Mouse (Mus musculus) left cerebral cortex, adult 11 months (tissue): Measurements from ENCODE around the gene Prkcsh.
A peak's percentile ranks its signal among the peaks of the same experiment; 100 is the strongest.

Source experiments
- DNase-seq: peaks from one replicate; pipeline ENCODE4 v3.0.0; 2022; ENCODE audit warnings: low spot score

Gene Prkcsh

DNA sequence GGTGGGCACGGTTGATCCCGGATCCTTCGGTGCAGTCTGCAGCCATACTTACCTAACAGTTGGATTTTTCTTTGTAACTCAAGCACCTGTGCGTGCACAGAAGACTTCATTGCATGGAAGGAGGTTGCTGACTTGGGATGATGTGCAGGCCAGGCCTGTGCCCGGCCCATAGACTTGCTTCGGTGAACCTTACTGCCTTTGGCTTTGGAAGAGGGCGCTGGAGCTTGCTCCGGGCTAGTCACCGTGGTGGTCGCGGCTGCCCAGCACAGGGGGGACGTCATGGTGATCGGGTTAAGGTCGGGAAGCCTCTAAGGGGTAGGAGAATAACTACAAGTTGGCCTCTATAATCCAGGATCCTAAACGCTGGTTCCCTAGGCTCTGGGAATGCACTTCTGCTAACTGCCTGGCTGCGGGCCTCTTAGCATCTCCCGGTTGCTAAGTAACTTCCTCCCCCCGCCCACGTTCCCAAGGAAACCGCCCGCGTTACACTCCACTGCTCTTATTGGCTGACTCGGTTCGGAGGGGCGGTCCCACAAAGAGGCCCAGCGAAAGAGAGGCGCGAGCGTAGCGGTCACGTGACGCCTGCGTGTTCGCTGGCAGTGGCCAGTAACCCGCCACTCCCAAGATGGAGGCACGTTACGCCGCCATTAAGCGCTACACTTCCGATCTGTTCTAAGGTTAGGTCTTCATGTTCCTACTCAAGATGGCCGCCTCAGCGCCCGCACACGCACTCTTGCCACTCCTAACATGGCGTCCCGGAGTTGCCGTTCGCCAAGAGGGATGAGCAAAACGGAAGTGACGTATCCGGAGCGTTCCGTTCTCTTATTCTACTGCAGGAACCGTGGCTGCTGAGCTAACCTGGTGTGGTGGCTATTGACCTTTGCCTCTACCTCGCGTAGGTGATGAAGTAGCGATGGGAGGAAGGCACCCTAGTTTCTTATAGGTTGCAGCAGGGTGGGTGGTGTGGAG is at the start of gene Prkcsh, which contains the start of gene Ccdc151:
TSS of gene Prkcsh (plus strand) at position 613 of the 969 bp plus-strand sequence.
TSS of gene Ccdc151 (minus strand) at position 441 of the 969 bp plus-strand sequence.
- peak; percentile 100 for DNase-seq

DNA sequence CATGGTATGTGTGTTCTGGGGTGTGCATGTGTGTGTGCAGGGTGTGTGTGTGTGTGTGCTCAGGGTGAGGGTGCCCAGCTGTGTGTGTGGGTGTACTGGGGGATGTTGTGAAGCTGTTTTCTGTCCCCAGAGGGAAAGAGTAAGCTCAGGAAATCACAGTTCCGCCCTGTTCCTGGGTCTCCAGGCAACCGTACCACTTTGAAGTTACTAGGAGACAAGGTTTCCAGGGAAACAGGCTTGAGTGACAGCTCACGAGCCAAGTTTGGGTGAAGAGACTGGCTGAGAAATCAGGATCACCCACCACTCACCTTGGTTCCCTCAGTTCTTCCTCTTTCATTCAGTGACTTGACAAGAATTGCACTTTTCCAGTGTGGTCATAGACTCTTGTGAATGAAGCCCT is 49.0 kb upstream of the Prkcsh start:
- DNase-seq, result peak; percentile 72

GRCm38 (mm10) chr9:21954635-21955034 is 48.0 kb upstream of the Prkcsh start:
- no peak for DNase-seq

DNA sequence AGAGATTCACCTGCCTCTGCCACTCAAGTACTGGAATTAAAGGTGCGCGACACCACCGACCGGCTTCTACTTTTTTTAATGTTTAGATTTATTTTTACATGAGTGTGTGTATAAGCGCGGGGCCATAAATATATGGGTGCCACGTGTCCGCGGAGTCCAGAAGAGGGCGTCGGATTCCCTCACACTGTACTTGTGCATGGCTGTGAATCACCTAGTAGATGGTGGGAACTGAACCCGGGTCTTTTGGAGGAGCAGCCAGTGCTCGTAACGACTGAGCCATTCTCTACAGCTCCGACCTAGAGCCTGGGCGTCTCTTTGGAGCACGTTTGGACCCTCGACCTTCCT is 47.4 kb upstream of the Prkcsh start:
- DNase-seq, result no peak

DNA sequence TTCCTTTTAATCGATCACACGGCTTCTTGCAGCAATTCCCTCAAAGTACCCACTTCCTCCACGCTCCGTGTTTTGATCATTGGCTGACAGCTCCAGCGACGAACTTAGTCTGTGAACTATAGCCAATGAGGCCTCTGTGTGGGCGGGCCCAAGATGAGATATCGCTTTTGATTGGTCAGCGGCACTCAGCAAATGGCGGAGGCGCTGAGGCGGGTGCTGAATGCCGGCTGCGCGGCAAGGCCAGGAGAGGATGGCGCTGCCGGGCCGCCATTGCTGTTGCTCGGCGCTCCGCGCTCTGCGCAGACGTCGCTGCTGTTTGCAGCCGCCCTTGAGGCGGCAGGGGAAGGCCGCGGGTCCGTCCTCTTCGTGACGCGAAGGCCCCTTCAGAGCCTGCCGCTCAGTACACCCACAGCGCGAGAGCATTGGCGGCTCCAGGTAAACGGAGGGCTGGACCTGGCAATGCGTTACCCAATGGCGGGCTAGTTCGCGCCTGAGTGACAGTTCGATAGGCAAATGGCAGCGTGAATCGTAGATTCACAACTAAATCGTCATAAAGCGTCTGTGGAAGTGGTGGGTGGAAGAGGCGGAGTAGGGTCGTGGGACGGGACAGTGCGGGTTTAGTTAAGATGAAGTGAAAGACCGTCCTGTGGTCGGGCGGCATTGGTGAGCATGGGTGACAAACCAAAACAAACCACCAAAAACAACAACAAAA is 46.9 kb upstream of the Prkcsh start, which contains the start of gene Swsap1:
TSS of gene Swsap1 (plus strand) at position 186 of the 712 bp plus-strand sequence.
- peak; percentile 99 for DNase-seq

DNA sequence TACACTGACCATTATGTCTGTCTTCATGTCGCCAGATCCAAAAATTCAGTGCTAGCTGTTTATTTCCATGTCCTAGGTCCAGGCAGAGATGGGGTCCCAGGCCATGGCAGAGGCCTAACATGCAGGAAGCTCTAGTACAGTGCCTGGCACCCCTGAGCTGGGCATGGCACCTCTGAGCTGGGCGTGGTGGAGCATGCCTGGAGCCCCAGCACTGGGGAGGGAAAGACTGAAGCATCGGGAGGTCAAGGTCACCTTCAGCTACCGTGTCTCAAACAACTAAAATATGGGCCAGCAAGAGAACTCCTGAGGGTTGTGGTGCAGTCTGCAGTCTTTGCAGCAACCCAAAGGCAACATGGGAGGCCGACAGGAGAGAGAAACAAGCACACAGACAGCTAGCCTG is 44.2 kb upstream of the Prkcsh start:
- DNase-seq, result no peak

- no peak for DNase-seq
Measured at GRCm38 (mm10) chr9:21959244-21959643, 43.4 kb upstream of the Prkcsh start.

GRCm38 (mm10) chr9:21960135-21960534 is 42.5 kb upstream of the Prkcsh start:
- DNase-seq, result no peak

DNA sequence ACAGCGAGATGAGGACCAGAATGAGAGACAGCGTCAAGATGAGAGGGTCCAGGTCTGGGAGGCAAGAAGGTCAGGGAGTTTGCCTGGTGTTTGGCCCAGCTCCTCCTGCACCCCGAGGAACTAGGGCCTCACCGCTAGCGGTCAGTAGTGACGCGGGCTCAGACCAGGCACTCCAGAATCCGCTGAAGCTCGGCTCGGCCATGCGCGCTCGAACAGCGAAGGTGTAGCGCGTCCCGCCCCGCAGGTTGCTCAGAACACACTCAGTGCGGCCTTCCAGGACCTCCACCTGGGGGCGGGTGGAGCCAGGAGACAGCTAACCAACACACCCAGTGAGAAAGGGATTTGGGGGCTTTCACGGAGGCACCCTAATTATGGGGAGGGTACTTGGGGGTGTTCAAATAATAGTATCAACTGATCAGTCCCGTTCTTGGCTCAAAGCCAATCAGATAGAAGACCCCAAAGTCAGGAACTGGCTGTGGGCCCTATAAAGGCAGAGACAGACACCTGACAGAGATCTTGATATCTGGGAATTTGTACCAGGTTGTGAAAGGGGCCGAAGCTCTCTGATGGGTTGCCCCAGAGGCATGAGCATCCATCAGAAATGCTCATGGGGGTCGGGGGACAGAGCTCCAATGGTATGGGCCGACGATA is 41.9 kb upstream of the Prkcsh start:
- no peak for DNase-seq

DNA sequence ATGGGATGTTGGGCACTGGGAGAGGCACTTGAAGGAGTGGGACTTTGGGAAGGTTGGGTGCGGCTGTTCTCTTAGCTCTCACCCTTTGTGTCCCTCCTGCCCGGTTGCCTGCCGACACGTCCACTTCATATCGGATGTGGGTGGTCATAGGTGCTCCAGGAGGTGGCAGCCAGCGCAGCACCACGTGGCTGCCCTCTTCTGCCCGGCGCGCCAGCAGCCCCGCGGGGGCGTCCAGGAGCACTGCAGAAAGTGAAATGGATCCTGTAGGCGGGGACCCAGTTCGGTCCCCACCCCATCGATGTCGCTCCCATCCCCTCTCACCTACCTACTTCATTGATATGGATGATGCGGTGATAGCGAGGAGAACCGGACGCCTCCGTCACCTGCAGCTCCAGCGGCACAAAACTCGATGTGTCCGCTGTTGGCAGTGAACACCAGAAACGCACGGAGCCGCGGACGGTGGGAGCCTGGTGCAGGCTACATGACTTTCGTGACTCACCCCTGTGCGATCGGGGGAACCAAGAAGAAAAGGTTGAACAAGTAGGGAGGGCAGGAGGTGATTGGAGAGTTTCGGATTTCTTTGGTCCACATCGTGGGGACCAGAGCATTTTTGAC is 41.1 kb upstream of the Prkcsh start:
- DNase-seq, result no peak

DNA sequence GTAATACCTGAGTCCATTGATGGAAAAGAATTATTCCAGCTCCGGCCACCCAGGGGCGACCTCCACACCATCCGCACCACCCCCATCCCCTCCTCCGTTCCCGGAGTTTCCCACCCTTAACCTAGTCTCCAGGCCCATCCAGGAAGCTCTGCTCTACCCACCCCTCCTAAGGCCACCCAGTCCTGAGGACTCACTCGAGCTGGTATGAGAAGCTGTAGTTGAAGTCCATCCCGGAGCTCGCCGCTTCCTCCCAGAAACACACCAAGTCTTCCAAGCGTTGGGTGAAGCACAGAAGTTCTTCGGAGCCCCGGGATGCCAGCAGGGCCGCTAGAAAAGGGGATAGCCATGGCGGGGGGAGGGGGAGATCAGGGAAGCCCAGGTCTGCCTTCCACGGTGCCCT is 40.6 kb upstream of the Prkcsh start:
- DNase-seq, result no peak

- DNase-seq, result peak; percentile 70
Measured at GRCm38 (mm10) chr9:21962416-21963059, 40.1 kb upstream of the Prkcsh start.

- DNase-seq, result no peak
Measured at GRCm38 (mm10) chr9:21963417-21963816, 39.2 kb upstream of the Prkcsh start, which contains the start of gene Epor. Epor (minus strand) TSS chr9:21963506.

DNA sequence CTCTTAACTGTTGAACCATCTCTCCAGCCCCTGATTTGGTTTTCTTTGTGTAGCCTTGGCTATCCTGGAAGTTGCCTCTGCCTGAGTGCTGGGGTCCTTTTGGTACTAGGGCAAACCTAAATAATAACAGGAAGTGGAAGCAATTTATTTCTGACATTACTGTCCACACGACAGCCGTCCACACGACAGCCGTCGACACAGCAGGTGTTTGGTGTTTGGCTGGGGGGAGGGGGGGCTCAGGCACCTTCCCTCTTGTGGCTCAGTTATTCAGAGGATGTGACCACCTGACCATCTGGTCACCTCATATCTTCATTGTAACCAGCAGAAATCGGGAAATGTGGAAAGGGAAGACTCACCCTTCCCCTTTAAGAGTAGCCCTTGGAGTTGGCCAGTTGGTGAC is 33.7 kb upstream of the Prkcsh start:
- DNase-seq, result no peak

GRCm38 (mm10) chr9:21969304-21969703 is 33.3 kb upstream of the Prkcsh start:
- DNase-seq, result no peak

GRCm38 (mm10) chr9:21976626-21977175 is 25.9 kb upstream of the Prkcsh start:
- no peak for DNase-seq

DNA sequence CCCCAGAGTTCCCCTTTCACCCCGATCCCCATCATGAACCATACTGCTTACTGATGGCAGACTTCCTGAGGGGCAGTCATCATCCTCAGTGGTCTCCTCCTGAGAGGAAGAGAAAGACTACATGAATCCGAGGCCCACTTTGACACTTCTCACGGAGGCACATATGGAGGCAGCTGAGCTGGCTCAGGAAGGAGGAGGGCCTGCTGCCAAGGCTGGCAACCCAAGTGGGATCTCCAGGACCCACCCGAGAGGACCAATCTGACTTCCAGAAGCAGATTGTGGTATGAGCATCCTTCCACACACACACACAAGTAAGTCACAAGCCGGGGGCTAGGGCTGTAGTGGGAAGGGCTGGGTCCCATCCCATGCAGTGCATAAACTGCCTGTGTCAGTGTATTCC is 25.3 kb upstream of the Prkcsh start:
- DNase-seq, result no peak

- DNase-seq, result no peak
Measured at GRCm38 (mm10) chr9:21977972-21978371, 24.6 kb upstream of the Prkcsh start.

- no peak for DNase-seq
Measured at GRCm38 (mm10) chr9:21978398-21979128, 24.0 kb upstream of the Prkcsh start.

DNA sequence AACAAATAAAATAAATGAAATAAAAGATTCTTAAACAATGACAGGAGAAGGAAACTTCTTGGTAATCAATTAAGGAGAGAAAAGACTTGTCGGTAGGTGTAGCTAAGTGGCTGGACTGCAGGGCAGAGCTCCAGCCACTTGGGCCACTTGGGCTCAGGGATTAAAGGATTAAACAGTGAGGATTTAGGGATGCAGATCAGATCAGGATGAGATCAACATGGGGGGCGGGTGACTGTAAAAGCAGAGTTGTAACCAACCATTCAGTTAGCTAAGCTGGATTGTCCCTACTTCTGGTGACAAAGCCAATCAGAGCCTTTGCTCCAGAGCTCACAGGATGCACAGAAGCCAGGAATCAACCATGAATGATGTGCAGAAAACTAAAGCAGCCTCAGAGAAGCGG is 18.7 kb upstream of the Prkcsh start:
- no peak for DNase-seq
